Mouse (Mus musculus) erythroblast, adult 5-6 weeks (primary cell): Measurements from ENCODE around the gene Gm47791. TPM values are rescaled to one million over a fixed set of nuclear protein-coding genes. Genes with fewer than 3 reads are reported as not detected.

ENCODE experiments used
- ATAC-seq: replicated peaks from 2 replicates; pipeline ENCODE4 v1.8.0; 2016; ENCODE audit warnings: moderate number of reproducible peaks, mild to moderate bottlenecking, moderate TSS enrichment, inconsistent platforms; ENCODE audit not compliant: poor library complexity, low FRiP score, severe bottlenecking
- total RNA-seq, 2 experiments: library from RNA; stranded (forward) in 1 of 2; stranded (reverse) in 1 of 2; fragments of 150-400 nt in 1 of 2; fragments of 200-764, 138-1000 nt in 1 of 2; gene quantifications; 2 replicates each; pipeline versions ENCODE4 v1.2.3 to v1.2.4; 2015 to 2017; ENCODE audit warnings: low replicate concordance in 2 of 2

Gene Gm47791
- total RNA-seq (2015; ENCODE audit: low replicate concordance), result not detected in 2 replicates
- not detected in 2 replicates for total RNA-seq (2017; ENCODE audit: low replicate concordance)

DNA sequence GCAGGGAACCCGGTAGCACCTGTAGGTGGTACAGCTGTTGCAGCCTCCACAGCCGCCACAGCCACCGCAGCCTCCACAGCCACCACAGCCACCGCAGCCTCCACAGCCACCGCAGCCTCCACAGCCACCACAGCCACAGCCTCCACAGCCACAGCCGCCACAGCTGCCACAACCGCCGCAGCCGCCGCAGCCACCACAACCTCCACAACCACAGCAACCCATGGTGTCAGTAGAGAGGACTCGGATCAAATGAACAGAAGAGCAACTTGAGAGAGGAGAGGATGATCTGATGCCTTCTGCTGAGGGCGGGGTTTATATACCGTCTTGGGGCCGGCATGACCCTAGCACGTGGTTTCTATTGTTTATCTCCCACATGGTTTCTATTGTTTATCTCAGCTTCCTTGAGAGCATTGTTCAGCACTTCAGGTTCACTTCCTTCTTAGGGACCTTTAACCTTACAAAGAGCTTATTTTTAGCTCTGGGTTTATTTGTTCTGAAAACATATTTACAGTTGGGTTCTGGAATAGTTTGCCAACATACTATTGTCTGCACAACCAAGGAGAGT is at the start of gene Gm47791:
Gene Gm47791, minus strand, starts transcription at position 222 of the 565 bp plus-strand sequence.
- ATAC-seq, result no peak

DNA sequence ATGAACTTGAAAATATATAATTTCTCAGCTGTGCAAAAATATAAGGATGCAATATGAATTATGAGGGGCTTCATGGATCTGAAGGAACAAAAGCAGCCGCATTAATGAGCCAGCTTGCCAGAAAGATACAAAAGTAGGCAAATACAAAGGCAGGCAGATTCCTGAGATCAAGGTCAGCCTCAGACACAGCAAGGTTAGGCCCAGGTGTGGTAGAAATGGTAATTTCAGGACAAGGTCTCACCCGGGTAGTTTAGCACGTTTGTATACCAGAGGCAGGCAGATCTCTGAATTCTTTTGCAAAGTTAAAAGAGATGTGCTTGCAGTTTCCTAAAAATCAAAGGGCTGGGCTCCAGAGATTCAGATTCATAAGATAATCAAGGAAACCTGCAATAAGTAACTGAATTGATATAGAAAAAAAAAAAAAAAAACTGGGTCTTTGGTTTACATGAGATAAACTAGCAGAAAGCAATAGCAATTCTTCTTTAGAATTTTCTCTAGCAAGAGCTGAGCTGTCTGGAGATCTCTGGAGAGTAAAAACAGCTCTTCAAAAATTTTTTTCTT is 49.7 kb upstream of the Gm47791 start:
- ATAC-seq, result no peak

DNA sequence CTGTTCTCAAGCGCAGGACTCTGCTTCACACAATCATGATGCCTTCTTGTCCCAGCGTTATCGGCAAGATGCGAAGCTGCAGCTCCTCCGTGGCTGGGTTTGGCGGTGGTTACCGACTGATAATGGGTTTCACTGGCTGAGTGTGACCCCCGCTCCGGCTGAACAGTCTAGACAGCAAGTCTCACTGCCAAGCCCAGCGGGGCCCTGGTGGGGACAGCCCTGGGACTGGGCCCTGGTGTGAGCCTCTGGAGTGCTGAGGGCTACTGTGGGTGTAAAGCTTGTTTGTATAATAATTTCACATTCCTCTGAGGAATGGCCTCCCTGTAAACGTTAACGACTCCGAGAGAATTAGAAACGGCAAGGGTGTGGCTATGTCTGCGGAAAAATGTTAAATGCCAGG is 49.1 kb upstream of the Gm47791 start:
- no peak for ATAC-seq

DNA sequence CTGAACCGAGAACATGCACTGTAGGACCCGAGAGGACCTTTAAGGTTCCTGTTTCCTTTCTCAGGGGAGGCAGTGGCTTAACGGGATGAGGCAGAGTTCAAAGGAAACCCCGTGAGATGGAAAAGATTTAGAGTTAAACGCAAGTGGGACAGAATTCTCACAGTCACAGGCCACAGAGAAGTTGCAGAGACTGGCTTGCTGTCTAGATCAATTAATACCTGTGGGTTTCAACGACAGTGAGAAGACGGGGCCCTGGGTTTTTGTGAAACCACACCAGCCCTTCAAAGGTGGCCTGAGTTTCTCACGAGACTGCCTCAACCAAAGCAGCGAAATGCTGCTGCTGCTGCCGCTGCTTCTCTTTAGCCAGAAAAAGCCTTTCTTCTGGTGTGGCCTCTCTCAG is 48.3 kb upstream of the Gm47791 start:
- ATAC-seq, result no peak

DNA sequence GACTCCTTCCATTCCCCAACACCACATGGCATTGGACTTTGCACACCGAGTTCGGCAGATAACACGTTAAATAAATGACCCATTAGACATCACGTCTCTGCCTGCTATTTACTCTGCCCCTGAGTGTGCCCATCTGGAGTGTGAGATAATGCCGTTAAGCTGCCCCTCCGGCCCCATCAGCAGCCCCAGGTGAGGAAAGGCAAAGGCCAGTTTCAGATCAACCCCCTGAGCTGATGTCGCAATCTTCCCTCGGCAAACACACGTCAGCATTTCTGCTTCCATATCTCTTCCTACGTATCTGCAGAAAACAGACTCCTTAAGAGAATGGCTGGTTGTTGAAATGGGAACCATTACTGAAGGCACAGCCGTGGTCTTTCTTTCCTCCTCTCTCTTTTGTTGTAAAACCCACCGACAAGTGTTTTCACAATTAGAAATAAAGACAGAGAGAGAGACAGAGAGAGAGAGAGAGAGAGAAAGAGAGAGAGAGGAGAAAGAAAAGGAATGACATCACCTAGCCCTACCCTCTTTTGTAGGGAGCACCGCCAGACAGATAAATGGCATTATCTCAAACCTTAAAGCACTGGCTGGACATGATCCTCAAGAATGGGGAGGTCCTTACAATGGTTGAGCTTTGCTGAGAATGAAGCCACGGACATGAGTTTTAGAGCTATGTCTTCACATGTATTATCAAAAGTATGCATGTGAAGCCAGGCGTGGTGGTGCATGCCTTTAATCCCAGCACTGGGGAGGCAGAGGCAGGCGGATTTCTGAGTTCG is 45.1 kb upstream of the Gm47791 start:
- ATAC-seq, result peak; percentile 92

DNA sequence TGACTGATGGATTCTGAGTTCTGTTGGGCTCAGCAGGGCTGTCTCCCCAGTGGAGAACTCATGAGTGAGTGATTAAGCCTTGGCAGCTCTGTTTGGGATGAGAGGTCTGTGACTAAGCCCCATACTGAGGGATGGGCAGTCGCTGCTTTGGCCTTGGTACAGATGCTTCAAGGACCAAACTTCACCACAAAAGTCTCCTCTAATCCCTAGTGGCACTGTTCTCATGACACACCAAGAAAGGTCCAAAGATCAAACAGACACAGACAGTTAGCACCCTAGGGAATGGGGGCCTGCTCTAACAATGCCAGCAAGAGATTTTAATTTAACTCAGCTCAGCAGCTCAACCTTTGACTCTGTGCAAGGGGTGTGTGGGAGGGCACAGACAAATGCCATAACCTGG is 40.7 kb upstream of the Gm47791 start:
- no peak for ATAC-seq

DNA sequence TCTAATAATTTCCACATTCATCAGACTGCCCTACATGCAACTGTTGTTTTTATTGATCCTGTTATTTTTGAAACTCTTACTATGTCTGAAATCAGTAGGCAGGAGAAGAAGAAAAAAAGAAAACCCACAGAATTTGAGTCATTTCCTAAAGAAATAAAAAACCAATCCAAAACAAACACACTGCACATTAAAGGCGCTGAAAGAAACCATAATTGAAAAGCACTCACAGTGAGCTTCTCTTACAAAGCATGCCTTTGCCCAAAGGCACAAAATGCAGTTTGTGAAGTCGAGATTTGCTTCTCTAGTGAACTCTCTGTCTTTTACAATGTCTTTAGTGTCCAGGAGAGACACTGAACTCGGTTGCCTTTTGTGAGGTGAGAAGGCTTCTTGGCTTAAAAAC is 37.5 kb upstream of the Gm47791 start:
- no peak for ATAC-seq

DNA sequence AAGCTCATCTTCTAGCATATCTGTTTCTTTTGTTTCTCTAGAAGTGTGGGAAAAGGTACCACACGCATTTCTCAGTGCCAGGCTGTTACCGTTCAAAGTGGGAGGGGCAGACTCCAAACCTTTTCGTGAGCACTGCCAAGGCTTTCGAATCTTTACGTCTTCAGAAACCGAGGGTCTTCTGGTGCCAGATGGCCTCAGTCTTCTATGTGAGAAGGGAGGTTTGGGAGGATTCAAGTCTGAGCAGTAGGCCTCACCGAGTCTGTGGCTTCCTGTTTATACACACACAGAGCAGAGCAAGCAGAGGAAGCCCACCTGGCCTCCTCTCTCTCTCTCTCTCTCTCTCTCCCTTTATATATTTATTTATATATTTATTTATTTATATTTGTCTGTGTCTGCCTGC is 36.2 kb upstream of the Gm47791 start:
- ATAC-seq, result no peak

DNA sequence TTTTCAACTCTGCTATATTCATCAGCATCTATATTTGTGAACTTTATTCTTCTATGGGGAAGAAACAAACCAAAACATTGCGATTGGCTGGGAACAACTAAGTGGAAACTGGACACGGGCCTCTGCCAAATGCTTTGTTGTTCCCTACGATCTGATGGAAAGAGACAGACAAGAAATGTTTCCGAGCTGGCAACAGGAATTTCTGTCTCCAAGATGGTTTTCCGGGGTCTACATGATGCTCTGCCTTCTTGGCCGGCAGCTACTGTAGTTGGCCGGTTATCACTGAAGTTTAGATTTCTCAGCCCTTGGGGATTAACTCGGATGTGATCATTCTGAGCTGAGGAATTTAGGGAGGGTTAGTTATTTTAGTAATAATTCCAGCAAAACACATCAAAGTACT is 35.3 kb upstream of the Gm47791 start:
- no peak for ATAC-seq

DNA sequence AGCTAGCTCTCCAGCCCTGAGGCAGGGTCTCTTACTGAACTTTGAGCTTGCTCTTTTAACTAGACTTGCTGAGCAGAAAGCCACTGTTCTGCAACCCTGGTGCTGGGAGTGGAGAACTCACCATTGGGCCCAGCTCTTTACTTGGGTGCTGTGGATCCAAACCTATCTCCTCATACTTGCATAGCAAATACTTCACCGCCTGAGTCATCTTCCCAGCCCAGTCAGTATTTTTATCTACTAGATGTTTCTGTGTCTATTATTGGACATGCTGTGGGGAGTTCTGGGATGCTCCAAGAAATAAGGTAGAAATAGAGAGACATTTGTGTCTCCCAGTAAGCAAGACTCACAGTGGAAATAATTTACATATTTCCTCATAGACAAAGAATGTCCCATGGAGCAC is 33.0 kb upstream of the Gm47791 start:
- no peak for ATAC-seq

DNA sequence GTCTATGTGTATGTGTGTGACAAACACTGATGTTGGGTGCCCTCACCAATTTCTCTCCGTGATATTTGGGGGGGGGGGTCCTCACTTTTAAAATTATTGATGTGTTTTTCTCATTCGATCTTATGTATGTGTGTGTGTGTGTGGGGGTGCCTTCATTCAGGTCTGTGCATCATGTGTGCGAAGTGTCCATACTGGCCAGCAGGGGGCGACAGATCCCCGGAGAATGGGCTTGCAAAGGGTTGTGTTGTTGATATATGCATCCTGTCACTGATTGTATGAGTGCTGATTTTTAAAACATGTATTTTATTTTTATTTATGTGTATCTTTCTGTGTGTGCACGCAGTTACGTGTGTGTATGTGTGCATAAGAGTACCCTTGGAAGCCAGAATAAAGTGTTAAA is 32.6 kb upstream of the Gm47791 start:
- ATAC-seq, result peak; percentile 88

DNA sequence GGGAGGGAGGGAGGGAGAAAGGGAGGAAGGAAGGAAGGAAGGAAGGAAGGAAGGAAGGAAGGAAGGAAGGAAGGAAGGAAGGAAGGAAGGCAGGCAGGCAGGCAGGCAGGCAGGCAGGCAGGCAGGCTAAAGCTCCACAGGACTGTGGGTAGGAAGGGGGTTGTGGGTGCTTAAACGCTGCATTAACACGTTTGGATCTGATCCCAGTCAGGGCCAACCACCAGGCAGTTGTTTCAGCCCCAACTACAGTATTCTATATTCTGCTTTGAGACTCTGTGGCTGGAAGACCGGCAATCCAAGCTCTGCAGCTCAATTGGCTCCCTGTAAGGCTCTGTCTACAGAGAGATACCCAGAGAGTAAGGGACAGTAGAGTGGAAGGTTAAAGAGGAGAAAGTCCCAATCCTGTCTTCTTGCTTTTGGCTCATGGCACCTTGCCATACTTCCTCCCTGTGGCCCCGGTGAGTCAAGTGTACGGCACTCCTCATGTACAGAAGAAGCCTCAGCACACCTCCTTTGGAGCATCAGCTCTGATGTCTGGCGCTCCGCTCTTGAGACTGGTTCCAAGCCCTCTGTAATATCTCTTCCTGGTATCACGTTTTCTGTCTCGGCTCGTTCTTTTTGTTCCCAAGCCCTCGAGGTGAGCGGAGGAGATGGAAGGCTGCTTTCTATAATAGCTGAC is 30.2 kb upstream of the Gm47791 start:
- ATAC-seq, result no peak

DNA sequence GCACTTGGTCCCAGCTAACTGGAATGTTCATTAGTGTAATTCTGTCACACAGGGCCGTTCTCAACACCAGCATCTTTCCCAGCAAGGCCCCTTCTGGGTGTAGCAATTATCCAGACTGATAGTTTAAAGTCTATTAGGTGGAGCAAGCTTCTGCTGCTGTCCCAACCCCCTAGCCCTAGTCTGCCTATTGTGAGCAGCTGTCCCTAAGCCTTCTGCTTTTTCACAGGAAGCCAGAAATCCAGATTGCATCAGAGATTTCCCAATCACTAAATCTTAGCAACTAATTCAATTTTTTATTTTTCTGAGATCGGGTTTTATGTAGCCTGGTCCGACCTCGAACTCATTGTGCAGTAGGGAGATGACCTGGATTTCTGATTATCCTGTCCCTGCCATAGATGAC is 27.9 kb upstream of the Gm47791 start:
- ATAC-seq, result no peak

DNA sequence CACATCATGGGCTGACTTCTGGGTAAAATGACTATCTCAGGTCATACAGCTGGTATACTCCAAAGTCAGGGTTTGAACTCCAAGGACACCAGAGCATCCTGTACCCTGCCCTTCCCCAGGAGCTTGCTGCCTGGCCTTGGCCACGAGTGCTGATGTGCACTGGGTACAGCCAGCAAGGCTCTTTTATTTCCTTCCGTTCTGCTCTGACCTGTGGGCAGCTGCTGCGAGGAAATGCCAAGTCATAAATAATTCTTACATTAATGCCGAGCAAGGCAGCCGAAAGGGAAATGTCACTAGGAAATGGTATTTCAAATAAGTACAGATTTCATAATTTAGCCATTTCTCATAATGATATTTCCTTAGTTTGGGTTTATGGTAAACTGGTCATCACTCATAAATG is 27.3 kb upstream of the Gm47791 start:
- ATAC-seq, result no peak

DNA sequence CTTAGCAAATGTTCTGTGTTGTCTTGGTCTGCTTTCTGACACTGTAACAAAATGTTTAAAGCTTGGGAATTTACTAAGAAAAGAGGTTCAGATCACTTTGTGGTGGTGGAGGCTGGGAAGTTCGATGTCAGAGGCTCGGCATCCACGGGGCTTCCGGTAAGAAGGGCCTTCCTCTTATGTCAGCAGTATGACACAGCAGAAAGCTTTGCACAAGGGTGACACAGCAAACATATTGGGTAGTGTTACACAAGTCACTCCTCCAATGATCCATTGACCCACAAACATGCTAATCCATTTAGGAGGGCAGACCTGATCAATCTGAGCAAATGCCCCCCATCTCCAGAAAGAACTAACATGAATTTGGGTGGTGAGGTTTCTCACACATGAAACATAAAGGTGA is 26.0 kb upstream of the Gm47791 start:
- no peak for ATAC-seq

DNA sequence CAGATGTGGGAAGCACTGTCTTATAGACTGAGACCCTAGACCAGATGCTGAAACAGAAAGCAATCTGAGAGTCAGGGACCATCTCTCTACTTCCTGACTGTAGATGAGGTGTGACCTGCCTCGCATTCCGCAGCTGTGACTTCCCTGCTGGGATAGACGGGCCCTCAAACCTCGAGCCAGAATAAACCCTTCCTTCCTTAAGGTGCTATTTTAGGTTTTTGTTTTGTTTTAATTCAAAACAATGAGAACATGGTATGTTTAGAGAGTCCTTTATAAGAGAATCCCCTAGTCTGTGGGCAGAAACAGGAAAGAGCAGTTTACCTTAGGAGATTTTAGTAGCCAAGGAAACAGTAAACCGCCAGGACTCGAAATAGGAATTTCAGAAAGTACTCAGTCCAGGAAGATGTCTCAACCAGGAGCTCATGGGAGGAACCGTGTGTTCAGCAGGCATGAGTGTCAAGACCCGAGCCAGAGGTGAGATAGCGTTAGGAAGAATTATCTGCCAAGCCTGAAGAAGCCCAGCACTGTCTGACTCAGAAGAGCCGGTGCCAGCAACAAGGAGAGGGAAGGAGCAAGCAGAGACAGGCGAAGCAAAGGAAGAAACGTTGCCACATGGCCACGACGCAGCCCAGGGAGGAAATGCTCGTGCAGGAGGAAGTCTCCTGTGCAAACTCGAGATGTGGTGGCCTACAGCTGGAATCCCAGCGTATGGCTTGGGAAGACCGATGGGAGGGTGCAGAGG is 24.8 kb upstream of the Gm47791 start:
- ATAC-seq, result no peak

DNA sequence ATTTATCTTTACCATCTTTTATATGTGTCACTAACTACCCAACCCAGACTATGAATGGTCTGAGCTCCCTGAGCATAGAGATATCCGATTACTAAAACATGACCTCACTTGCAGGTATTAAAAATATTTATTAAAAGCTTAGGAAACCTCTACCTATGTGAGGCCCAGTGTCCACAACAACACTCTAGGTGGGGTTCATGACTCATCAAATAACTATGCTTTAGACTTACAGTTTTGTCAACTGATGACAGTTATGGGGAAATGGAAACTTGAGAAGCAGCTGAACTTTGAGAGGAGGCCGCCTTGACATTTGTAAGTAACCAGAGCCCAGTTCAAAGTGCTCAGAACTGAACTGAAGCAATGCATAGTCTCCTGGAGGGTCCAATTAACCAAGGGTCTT is 24.2 kb upstream of the Gm47791 start:
- ATAC-seq, result no peak

DNA sequence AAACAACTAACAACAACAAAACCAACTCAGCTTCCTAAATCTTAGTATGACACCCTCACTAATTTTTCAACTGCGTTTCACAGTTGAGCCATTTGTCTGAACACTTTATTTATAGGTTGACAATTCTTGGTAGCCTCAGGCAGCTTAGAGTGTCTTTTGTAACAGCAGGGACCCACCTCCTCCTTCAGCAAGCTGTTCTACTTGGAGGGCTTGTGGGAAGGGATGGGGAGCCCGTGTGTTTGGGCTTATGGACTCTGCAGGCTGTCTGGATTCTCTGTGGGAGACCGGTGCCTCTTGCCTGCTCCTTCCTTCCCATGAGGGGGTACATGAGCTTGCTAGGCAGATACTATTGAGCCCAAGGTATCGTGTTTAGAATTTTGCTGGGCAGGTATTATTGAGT is 22.9 kb upstream of the Gm47791 start:
- ATAC-seq, result no peak

DNA sequence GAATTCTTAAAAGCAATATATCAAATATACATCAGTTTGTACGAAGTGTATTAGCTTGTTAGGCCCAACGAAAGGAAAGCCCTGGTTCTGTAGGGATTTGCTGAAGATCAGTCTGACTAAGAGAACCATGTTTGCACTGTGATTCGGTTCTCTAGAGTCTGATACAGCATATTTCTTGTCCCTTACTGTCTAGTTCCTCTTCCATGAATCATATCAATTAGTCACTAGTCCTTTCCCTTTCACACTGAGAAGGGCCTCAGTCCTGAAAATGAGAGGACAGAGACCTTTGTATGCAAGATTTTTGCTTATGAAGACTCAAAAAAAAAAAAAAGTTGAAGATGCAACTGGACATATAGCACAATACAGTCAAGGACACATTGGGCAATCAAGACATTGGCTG is 22.1 kb upstream of the Gm47791 start:
- no peak for ATAC-seq

DNA sequence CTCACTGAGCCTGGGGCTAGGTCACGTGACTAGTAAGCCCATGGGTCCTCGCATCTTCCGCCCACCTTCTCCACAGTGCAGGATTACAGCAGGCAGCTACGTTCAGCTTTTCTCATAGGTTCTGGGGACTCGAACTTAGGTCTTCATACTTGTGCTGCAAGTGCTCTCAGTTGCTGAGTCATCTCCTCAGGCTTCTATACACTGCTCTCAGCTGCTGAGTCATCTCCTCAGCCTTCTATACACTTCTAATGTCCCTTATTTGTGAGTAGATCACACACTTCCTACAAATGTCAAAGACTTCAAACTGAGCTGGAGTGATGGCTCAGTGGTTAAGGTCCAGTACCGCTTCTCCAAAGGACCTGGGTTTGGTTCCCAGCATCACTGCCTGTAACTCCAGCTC is 21.2 kb upstream of the Gm47791 start:
- ATAC-seq, result 0 out of 2 replicates have a peak, but pooled peaks have one; percentile 41
